Mouse (Mus musculus): ENCODE data around the gene Btaf1. TPM values are rescaled to one million over a fixed set of nuclear protein-coding genes. Genes with fewer than 3 reads are reported as not detected.

Btaf1 gene
- total RNA-seq, 1 experiment from 2014 or later, result 81.6 TPM

DNA sequence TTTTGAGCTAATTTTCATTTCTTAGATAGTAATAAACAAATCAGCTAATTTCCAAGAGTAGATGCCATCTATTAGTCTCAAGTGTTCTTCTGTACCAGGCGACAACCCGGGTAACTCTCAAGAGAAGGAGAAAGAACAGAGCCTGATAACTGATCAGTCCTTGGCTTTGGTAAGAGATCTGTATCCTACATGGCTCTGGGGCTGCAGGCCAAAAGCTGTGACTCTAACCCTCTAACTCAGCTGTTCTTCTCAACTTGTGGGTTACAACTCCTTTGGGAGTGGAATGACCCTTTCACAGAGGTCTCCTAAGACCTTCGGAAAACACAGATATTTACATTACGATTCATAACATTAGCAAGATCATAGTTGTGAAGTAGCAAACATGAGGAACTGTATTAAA, 134.2 kb downstream of the Btaf1 start:
- ATAC-seq (replicated peaks; ENCODE audit: insufficient number of reproducible peaks, low FRiP score, low TSS enrichment, poor library complexity, severe bottlenecking), result no peak

Other genes starting within 250 kb of the Btaf1 start
- not detected in 3 replicates for gene Ppp1r3c, start 189.4 kb upstream of the Btaf1 start, total RNA-seq (2017)
- 175 to 230 TPM (median 207 TPM) in 3 replicates for gene Tnks2, start 91.8 kb upstream of the Btaf1 start, total RNA-seq (2017)
- gene Fgfbp3, start 6.5 kb upstream of the Btaf1 start, total RNA-seq (2017), result 3.1 to 4.4 TPM (median 3.4 TPM) in 3 replicates

All from monocyte, adult 5-6 weeks (primary cell).